Mouse (Mus musculus): Measurements from ENCODE around the gene Dclk1. TPM values are rescaled to one million over a fixed set of nuclear protein-coding genes. Genes with fewer than 3 reads are reported as not detected.

The Dclk1 gene
- total RNA-seq, 2 experiments from 2014 or later = 20.5 to 29.9 TPM

GRCm38 (mm10) chr3:55336895-55337294 is 94.7 kb downstream of the Dclk1 start:
- DNase-seq = peak; percentile 44

- DNase-seq = no peak
Measured at GRCm38 (mm10) chr3:55337671-55338070, 95.5 kb downstream of the Dclk1 start.

DNA sequence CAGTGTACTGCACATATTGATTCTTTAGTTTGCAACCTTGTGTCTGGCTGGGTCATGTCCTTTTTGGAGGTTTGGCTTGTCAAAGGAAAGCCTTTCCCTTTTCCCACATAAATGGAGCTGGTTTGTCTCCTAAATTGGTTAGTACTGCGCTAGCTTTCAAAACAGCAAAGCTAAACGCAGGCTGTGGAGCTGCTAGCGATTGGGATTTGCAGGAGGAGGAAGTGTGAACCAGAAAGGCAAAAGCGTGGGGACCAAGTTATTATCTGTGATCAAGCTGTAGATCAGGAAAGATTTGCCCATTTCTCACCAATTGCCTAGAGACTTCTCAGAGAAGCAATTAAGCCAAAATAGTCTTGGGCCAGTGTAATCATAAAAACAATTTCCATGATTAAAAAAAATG is 100.3 kb downstream of the Dclk1 start:
- DNase-seq = no peak

GRCm38 (mm10) chr3:55347371-55348025 is 105.3 kb downstream of the Dclk1 start:
- DNase-seq = no peak

GRCm38 (mm10) chr3:55348026-55348390 is 105.8 kb downstream of the Dclk1 start:
- no peak for DNase-seq

DNA sequence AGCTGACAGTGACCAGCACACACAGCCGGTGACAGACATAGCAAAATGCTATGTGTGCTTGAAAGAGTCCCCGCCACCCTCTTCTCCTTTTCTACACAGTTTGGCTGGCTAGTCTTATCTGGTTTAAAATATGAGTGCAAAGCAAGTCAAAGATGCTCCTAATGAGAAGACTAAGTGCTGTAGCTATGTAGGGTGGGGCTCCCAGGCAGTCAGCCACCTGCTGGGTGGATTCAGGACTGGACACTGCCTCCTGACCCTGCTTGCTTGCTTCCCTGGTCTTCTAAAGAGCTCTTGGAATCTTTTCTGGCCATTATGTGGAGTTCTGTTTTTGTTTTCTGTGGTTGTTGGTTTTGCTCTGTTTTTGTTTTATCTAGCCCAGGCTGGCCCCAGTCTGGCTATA is 108.0 kb downstream of the Dclk1 start:
- DNase-seq = no peak

- DNase-seq = no peak
Measured at GRCm38 (mm10) chr3:55351281-55352052, 109.3 kb downstream of the Dclk1 start.

DNA sequence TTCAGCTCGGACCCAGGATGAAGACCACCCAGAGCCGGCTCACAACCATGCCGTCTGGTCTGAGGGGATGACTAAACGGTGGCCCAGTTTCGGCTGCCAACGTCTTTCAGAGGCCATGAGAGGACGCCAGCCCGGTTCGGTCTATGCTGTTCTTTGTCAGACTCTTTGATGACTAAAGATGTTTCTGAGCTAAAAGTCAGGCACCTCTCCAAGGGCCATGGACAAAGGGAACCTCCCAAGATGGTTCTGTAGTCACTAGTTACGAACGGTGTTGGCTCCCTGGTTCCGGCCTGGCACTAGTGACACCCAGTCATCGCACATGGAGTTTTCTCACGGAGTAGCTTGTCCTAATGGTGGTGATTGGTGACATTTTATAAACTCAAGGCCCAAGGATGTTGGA is 110.4 kb downstream of the Dclk1 start:
- DNase-seq = no peak

DNA sequence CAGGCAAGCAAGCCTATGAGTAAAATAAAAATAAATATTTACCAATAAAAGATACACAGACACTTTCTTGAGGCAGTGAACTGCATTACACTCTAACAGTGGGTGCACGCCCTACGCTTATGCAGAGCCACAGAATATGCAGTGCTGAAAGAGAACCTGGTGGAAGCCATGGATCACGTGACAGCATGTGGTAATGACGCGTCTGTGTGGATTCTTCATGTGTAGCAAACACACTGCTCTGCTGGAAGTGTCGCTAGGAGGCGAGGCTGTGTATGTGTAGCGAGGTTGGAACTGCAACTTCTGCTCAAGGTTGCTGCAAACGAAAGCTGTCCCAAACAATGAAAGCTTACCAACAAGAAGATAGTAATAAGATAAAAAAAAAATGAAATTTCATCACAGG is 111.0 kb downstream of the Dclk1 start:
- DNase-seq = no peak

- DNase-seq = peak; percentile 56
Measured at GRCm38 (mm10) chr3:55353909-55354511, 111.8 kb downstream of the Dclk1 start.

DNA sequence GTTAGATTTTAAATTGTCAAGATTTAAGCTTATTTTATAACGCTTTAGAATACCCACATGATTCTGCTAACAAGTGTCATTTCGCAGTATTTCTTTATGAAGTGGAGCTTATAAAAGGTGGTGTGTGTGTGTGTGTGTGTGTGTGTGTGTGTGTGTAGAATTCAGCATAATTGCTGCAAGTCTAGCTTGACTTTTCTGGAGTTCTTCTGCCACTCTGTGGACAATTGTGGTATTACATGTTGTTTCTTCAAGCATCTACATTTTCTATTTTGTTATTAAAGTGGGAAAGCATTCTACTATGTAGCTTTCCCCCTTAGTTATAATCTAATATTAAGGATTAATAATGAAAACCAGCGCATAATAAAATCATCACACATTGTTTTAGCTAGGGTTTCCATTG is 112.6 kb downstream of the Dclk1 start:
- DNase-seq = peak; percentile 33

DNA sequence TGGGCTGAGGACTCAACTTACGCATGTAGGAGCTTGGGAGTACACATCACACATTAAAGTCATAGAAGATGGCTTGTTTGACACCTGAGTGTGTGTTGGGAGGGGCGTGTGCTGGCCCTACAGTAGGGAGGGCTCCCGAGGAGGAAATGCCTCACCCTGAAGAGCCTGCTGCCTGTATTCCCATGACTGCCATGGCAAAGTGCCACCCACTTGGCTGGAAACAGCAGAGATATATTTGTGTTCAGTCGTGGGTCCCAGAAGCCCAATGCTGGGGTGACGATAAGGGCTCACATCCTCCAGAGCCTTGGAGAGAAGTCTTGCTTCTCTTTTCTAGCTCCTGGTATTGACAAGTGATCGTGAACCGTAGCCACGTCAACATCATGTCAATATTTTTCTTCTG is 116.3 kb downstream of the Dclk1 start:
- DNase-seq = no peak

GRCm38 (mm10) chr3:55360836-55361235 is 118.7 kb downstream of the Dclk1 start:
- DNase-seq = no peak

DNA sequence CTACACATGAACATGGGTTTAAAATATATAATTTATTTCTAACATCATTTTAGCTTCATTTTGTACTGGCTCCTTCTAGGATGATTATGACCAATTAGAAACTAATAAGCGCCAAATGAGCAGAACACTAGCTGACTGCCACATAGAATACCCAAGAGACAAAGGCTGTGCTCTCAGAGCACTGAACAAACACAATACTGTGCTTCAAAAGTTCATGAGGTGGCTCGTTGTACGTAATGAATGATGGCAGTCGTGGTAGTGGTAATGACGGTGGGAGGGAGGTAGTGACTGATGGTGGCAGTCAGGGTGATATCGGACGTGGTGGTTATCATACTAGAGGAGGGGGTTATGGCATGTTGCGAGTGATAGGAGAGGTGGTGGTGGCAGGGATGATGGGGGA is 125.0 kb downstream of the Dclk1 start:
- DNase-seq = no peak

DNA sequence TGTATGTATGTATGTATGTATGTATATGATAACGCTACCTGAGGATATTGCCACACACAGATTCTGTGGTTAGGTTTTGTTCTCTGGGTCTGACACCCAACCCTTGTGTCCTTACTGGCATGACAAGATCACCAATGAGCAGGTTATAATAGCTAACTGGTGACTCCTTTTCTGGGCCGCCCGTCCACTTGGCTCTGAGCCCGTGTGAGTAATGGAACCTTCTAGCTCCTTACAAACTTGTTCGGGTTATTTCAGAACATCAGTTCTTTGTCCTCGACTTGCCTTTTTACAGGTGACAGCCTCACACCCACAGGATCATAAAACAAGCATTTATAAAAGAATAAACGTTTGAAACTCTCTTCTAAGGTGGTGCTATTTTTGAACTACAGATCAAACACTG is 127.0 kb downstream of the Dclk1 start:
- peak; percentile 24 for DNase-seq

GRCm38 (mm10) chr3:55373689-55374088 is 131.5 kb downstream of the Dclk1 start:
- DNase-seq = no peak

GRCm38 (mm10) chr3:55378591-55378990 is 136.4 kb downstream of the Dclk1 start:
- no peak for DNase-seq

- DNase-seq = no peak
Measured at GRCm38 (mm10) chr3:55380471-55380870, 138.3 kb downstream of the Dclk1 start.

DNA sequence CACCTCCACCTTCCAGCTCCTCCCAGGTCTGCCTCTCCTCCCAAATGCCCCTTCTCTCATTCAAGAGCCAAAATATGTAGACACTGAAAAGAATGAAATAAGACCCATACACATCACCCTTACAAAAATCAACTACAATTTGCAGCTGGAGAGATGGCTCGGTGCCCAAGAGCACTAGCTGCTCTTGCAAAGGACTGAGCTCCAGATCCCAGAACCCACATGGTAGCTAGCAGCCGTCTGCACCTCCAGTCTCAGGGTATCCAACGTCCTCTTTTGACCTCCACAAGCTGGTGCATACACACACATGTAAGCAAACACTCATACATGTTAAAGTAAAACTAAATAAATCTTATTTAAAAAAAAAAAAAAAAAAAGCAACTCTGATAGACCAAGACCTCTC is 150.4 kb downstream of the Dclk1 start:
- DNase-seq = peak; percentile 57

DNA sequence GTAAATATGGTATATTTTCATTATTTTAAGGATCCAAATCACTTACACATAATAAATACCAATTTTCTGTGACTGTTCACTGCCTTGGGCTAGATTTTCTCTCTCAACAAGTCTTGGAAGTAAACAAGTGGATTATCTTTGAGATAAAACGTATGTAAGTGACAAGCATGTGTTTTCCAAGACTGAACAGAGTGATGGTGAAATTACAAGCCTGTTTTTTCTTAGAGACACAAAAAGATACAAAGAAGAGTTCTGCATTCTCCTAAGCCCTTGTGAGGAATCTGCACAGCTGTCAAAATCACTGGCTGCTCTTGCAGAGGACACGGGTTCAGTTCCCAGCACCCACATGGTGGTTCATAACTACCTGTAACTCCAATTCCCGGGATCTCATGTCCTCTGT is 151.4 kb downstream of the Dclk1 start:
- DNase-seq = no peak

GRCm38 (mm10) chr3:55396792-55397191 is 154.6 kb downstream of the Dclk1 start:
- DNase-seq = no peak

GRCm38 (mm10) chr3:55397752-55398693 is 155.9 kb downstream of the Dclk1 start:
- DNase-seq = no peak

All from gastrocnemius, postnatal 10 days (tissue).